Mouse (Mus musculus) lung, embryonic 16.5 days (tissue): ENCODE data around the gene Olfr559. TPM values are rescaled to one million over a fixed set of nuclear protein-coding genes. Genes with fewer than 3 reads are reported as not detected.

ENCODE experiments used
- ATAC-seq: fragments of 200-750 bp; cut with Nextera tagmentation; 2 replicates; pipeline ENCODE4 v1.8.0; 2017; ENCODE audit warnings: low read depth, mild to moderate bottlenecking, moderate library complexity
- H3K27ac ChIP-seq: fragments of 300-500 bp; sonication (generic); 2 replicates; pipeline ENCODE4 v1.5.1; 2014; ENCODE audit warnings: mild to moderate bottlenecking, control low read depth, low read length
- H3K27me3 ChIP-seq: fragments of 300-500 bp; sonication (generic); 2 replicates; pipeline ENCODE4 v1.6.1; 2014; ENCODE audit warnings: low read depth, low read length, mixed read lengths; ENCODE audit not compliant: control insufficient read depth, insufficient read depth
- H3K36me3 ChIP-seq: fragments of 300-500 bp; sonication (generic); 2 replicates; pipeline ENCODE4 v1.6.1; 2014; ENCODE audit warnings: low read length; ENCODE audit not compliant: control insufficient read depth, insufficient read depth
- H3K4me1 ChIP-seq: fragments of 300-500 bp; sonication (generic); replicated peaks from 2 replicates; pipeline ENCODE4 v1.6.1; 2014; ENCODE audit warnings: low read length, mixed read lengths; ENCODE audit not compliant: control insufficient read depth, insufficient read depth
- H3K4me2 ChIP-seq: fragments of 300-500 bp; sonication (generic); 2 replicates; pipeline ENCODE4 v1.6.1; 2014; ENCODE audit warnings: low read depth, low read length, control low read depth
- H3K4me3 ChIP-seq: fragments of 300-500 bp; sonication (generic); 2 replicates; pipeline ENCODE4 v1.5.1; 2014; ENCODE audit warnings: mild to moderate bottlenecking, low read length, control low read depth
- H3K9ac ChIP-seq: fragments of 300-500 bp; sonication (generic); 2 replicates; pipeline ENCODE4 v1.6.1; 2014; ENCODE audit warnings: low read length, control low read depth
- H3K9me3 ChIP-seq: fragments of 300-500 bp; sonication (generic); 2 replicates; pipeline ENCODE4 v1.6.1; 2016; ENCODE audit warnings: low read length; ENCODE audit not compliant: control insufficient read depth
- whole genome bisulfite sequencing: fragments of 180-500 bp; shearing (Covaris S2); extraction: QIAGEN DNeasy Blood & Tissue Kit; methylation state at CpG from one replicate; pipeline ENCODE4 v1.1.7; 2014; 5-methylcytosine and 5-hydroxymethylcytosine counted together
- polyA plus RNA-seq: library from polyadenylated mRNA; unstranded; fragments of >200 nt; fragmentation: Nextera tagmentation; extraction: Ambion mirVana; gene quantifications from 2 replicates; pipeline ENCODE4 v1.2.1, GENCODE M21; 2015

Gene Olfr559
- polyA plus RNA-seq, 1 experiment from 2014 or later = not detected

- no peaks in the 10 kb centered on the region for H3K4me1 ChIP-seq
- no peak within 1 kb of the TSS for H3K4me2 ChIP-seq
- H3K36me3 ChIP-seq = no peaks in the 10 kb centered on the region
- no peak for ATAC-seq
- H3K27ac ChIP-seq = no peak within 1 kb of the TSS
- H3K9ac ChIP-seq = no peak within 1 kb of the TSS
- 76% methylated on average over 5 of the region's 5 CpGs for WGBS
- H3K4me3 ChIP-seq = no peak within 1 kb of the TSS
- 0 out of 2 replicates have a peak, but pooled peaks cover 2% of the 10 kb centered on the region for H3K27me3 ChIP-seq
- no peaks in the 10 kb centered on the region for H3K9me3 ChIP-seq
These were observed 31.7 kb downstream of the Olfr559 start, which contains the start of gene Olfr557 for GRCm38 (mm10) chr7:102695358-102696125. Gene Olfr557, plus strand, starts transcription at chr7:102695910.

GRCm38 (mm10) chr7:102686944-102687501, 40.3 kb downstream of the Olfr559 start, which contains the start of gene Trim68:
Gene Trim68, minus strand, starts transcription at chr7:102687327.
- Histone ChIP-seq H3K27me3 (no peaks in the 10 kb centered on the region), H3K4me2 (peak within 1 kb of the TSS; percentile 80), H3K9me3 (no peaks in the 10 kb centered on the region), H3K4me3 (peak within 1 kb of the TSS; percentile 77), H3K4me1 (no peaks in the 10 kb centered on the region), H3K36me3 (0 out of 2 replicates have a peak, but pooled peaks cover 4% of the 10 kb centered on the region), H3K9ac (peak within 1 kb of the TSS; percentile 86), H3K27ac (peak within 1 kb of the TSS; percentile 89)
- under 1% methylated on average over 35 of the region's 40 CpGs for WGBS
- ATAC-seq = peak; percentile 100

GRCm38 (mm10) chr7:102681916-102682315, 45.4 kb downstream of the Olfr559 start:
- Histone ChIP-seq H3K27ac (no peak overlapping the region), H3K36me3 (0 out of 2 replicates have a peak, but pooled peaks cover 4% of the 10 kb centered on the region), H3K27me3 (no peaks in the 10 kb centered on the region), H3K9ac (no peak overlapping the region), H3K4me2 (no peak overlapping the region), H3K9me3 (no peaks in the 10 kb centered on the region), H3K4me3 (no peak overlapping the region), H3K4me1 (no peaks in the 10 kb centered on the region)
- WGBS = 65% methylated on average over 1 of the region's 1 CpGs
- no peak for ATAC-seq

GRCm38 (mm10) chr7:102676225-102676624, 51.1 kb downstream of the Olfr559 start:
- Histone ChIP-seq H3K36me3 (no peaks in the 10 kb centered on the region), H3K9ac (no peak overlapping the region), H3K4me3 (no peak overlapping the region), H3K27ac (no peak overlapping the region), H3K9me3 (no peaks in the 10 kb centered on the region), H3K27me3 (no peaks in the 10 kb centered on the region), H3K4me1 (no peaks in the 10 kb centered on the region), H3K4me2 (no peak overlapping the region)
- 67% methylated on average over 2 of the region's 2 CpGs for WGBS
- ATAC-seq = no peak

Other genes starting within 250 kb of the Olfr559 start
- gene Olfr543, start 245.8 kb downstream of the Olfr559 start, polyA plus RNA-seq = 0.18 TPM in 1 of 2 replicates, not detected in the other
- gene Olfr544, start 239.2 kb downstream of the Olfr559 start, polyA plus RNA-seq = 0.06 and 0.08 TPM in 2 replicates
- gene Olfr545, start 227.9 kb downstream of the Olfr559 start, polyA plus RNA-seq = not detected in 2 replicates
- not detected in 2 replicates for gene Olfr547, start 192.7 kb downstream of the Olfr559 start, polyA plus RNA-seq
- not detected in 2 replicates for gene Olfr548-ps1, start 186.6 kb downstream of the Olfr559 start, polyA plus RNA-seq
- gene Olfr549, start 177.6 kb downstream of the Olfr559 start, polyA plus RNA-seq = not detected in 2 replicates
- gene Trim21, start 162.0 kb downstream of the Olfr559 start, polyA plus RNA-seq = 1.1 TPM in 2 replicates
- gene Olfr550, start 156.0 kb downstream of the Olfr559 start, polyA plus RNA-seq = not detected in 2 replicates
- gene Olfr551, start 135.6 kb downstream of the Olfr559 start, polyA plus RNA-seq = not detected in 2 replicates
- not detected in 2 replicates for gene Olfr552, start 129.7 kb downstream of the Olfr559 start, polyA plus RNA-seq
- not detected in 2 replicates for gene Olfr553, start 109.3 kb downstream of the Olfr559 start, polyA plus RNA-seq
- not detected in 2 replicates for gene Olfr554, start 89.1 kb downstream of the Olfr559 start, polyA plus RNA-seq
- not detected in 2 replicates for gene Olfr555, start 68.7 kb downstream of the Olfr559 start, polyA plus RNA-seq
- not detected in 2 replicates for gene Olfr556, start 62.6 kb downstream of the Olfr559 start, polyA plus RNA-seq
- gene Trim68, start 40.2 kb downstream of the Olfr559 start, polyA plus RNA-seq = 15.6 and 17.3 TPM in 2 replicates
- gene Olfr557, start 31.6 kb downstream of the Olfr559 start, polyA plus RNA-seq = not detected in 2 replicates
- gene Olfr558, start 25.3 kb downstream of the Olfr559 start, polyA plus RNA-seq = 0.47 and 0.48 TPM in 2 replicates
- not detected in 2 replicates for gene Olfr33, start 8.4 kb downstream of the Olfr559 start, polyA plus RNA-seq
- gene Olfr560, start 31.9 kb upstream of the Olfr559 start, polyA plus RNA-seq = not detected in 2 replicates
- gene Olfr78, start 32.0 kb upstream of the Olfr559 start, polyA plus RNA-seq = 0.23 and 0.25 TPM in 2 replicates
- not detected in 2 replicates for gene Olfr561, start 43.7 kb upstream of the Olfr559 start, polyA plus RNA-seq
- gene Olfr564, start 76.0 kb upstream of the Olfr559 start, polyA plus RNA-seq = not detected in 2 replicates
- not detected in 2 replicates for gene Olfr566, start 131.3 kb upstream of the Olfr559 start, polyA plus RNA-seq
- not detected in 2 replicates for gene Olfr568, start 149.6 kb upstream of the Olfr559 start, polyA plus RNA-seq
- not detected in 2 replicates for gene Olfr569, start 163.4 kb upstream of the Olfr559 start, polyA plus RNA-seq
- not detected in 2 replicates for gene Olfr570, start 167.1 kb upstream of the Olfr559 start, polyA plus RNA-seq
- gene Olfr571, start 190.0 kb upstream of the Olfr559 start, polyA plus RNA-seq = not detected in 2 replicates
- not detected in 2 replicates for gene Olfr572, start 196.9 kb upstream of the Olfr559 start, polyA plus RNA-seq
- gene Olfr573-ps1, start 215.1 kb upstream of the Olfr559 start, polyA plus RNA-seq = not detected in 2 replicates
- not detected in 2 replicates for gene Olfr574, start 221.0 kb upstream of the Olfr559 start, polyA plus RNA-seq
- not detected in 2 replicates for gene Olfr575, start 231.3 kb upstream of the Olfr559 start, polyA plus RNA-seq
- not detected in 2 replicates for gene Olfr576, start 235.2 kb upstream of the Olfr559 start, polyA plus RNA-seq
- not detected in 2 replicates for gene Olfr577, start 248.5 kb upstream of the Olfr559 start, polyA plus RNA-seq